Mouse (Mus musculus) granulocyte monocyte progenitor cell, adult 5-6 weeks (primary cell): ENCODE results near the gene Olfr1259. TPM values are rescaled to one million over a fixed set of nuclear protein-coding genes. Genes with fewer than 3 reads are reported as not detected.
"Not testable (repeated sequence)": the region's sequence is repeated elsewhere in the genome, so short reads cannot be mapped to it uniquely, and the experiment has no call there.

Experiments used
- ATAC-seq: replicated peaks from 2 replicates; pipeline ENCODE4 v1.8.0; 2016; ENCODE audit warnings: mild to moderate bottlenecking, moderate TSS enrichment, inconsistent platforms; ENCODE audit not compliant: poor library complexity, severe bottlenecking
- total RNA-seq, 2 experiments: library from RNA; stranded (forward) in 1 of 2; stranded (reverse) in 1 of 2; fragments of 200-712, 200-1000 nt in 1 of 2; fragments of >200 nt in 1 of 2; fragmentation: Nextera tagmentation in 1 of 2; gene quantifications; 2 replicates each; pipeline ENCODE4 v1.2.3; 2014 to 2017

The Olfr1259 gene
- not detected in 2 replicates for total RNA-seq (2014; fragmentation: Nextera tagmentation)
- total RNA-seq (2017): not detected in 2 replicates

DNA sequence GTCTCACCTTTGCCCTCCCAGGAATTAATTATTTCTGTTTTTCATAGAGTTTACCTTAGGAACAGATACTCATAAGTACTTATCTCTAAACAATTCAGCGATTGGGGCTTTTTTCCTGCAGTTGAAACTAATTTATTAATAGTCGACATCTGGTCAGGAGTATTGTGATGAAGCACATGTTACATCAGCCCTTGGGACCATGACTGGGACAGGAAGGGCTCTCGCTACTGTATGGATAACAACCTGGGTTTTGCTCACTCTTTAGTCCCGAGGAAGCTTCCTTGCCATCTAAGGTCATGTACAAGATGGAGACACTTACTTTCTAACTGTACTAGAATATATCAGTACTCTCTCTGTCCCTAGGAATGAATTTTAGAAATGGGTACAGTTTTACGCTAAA, at the start of gene Olfr1259:
Gene Olfr1259 (minus strand): TSS at position 101 of the 400 bp plus-strand sequence.
- ATAC-seq: no peak

GRCm38 (mm10) chr2:89990921-89991320, 42.5 kb upstream of the Olfr1259 start, which contains the start of gene Olfr1261:
Olfr1261 (plus strand) TSS chr2:89991221.
- no peak for ATAC-seq

- no peak for ATAC-seq
These were observed 29.2 kb upstream of the Olfr1259 start for GRCm38 (mm10) chr2:89977709-89978108.

GRCm38 (mm10) chr2:89974184-89974583, 25.7 kb upstream of the Olfr1259 start, which contains the start of gene Olfr1260:
Olfr1260 (plus strand) TSS chr2:89974340.
- ATAC-seq: no peak

DNA sequence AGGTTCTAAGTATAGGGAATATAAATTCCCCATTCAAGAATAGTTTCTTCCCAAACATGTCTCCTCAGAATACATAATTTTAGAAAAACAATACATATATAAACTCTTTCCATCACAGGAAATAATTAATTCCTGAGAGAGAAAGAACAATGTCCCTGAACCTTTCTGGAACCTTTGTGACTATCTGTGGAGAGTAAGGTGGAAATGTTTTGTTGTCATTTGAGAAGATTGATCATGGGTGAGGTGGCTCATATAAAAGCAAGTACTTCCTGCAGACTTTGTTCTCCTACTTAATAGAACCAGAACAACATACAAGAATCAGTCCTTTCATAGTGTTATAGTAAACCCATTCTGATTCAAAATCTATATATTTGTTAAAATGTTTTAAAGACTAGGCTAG, 21.5 kb downstream of the Olfr1259 start, which contains the start of gene Olfr1258:
Gene Olfr1258 (plus strand): TSS at position 301 of the 400 bp plus-strand sequence.
- ATAC-seq: no peak

DNA sequence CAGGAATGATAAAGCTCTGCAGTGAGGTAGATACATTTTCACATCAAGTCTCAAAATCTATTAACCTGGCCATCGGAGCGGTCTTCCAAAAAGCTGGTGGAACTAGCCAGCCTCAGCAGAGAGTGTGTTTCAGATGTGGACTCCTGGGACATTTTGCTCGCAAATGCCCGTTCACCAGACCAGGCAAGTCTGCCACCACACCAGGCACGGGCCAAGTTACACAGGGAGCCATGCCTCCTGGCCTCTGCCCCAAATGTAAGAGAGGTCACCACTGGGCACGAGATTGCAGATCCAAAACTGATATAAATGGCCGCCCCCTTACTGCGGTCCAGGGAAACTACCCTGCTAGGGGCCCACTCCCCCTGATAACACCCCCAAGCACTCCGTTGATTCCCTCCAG, 35.8 kb downstream of the Olfr1259 start:
- ATAC-seq: not testable (repeated sequence)

Other genes with a start within 250 kb of the Olfr1259 start
- gene Olfr1252, start 223.7 kb downstream of the Olfr1259 start, total RNA-seq (2014; fragmentation: Nextera tagmentation): not detected in 2 replicates
- not detected in 2 replicates for gene Olfr1252, start 223.7 kb downstream of the Olfr1259 start, total RNA-seq (2017)
- gene Olfr1253, start 191.6 kb downstream of the Olfr1259 start, total RNA-seq (2014; fragmentation: Nextera tagmentation): not detected in 2 replicates
- gene Olfr1253, start 191.6 kb downstream of the Olfr1259 start, total RNA-seq (2017): not detected in 2 replicates
- not detected in 2 replicates for gene Olfr1254, start 155.0 kb downstream of the Olfr1259 start, total RNA-seq (2014; fragmentation: Nextera tagmentation)
- gene Olfr1254, start 155.0 kb downstream of the Olfr1259 start, total RNA-seq (2017): not detected in 2 replicates
- gene Olfr1255, start 136.6 kb downstream of the Olfr1259 start, total RNA-seq (2014; fragmentation: Nextera tagmentation): not detected in 2 replicates
- not detected in 2 replicates for gene Olfr1255, start 136.6 kb downstream of the Olfr1259 start, total RNA-seq (2017)
- gene Olfr1256, start 107.1 kb downstream of the Olfr1259 start, total RNA-seq (2014; fragmentation: Nextera tagmentation): not detected in 2 replicates
- not detected in 2 replicates for gene Olfr1256, start 107.1 kb downstream of the Olfr1259 start, total RNA-seq (2017)
- not detected in 2 replicates for gene Olfr48, start 100.5 kb downstream of the Olfr1259 start, total RNA-seq (2014; fragmentation: Nextera tagmentation)
- gene Olfr48, start 100.5 kb downstream of the Olfr1259 start, total RNA-seq (2017): not detected in 2 replicates
- not detected in 2 replicates for gene Olfr1257, start 70.2 kb downstream of the Olfr1259 start, total RNA-seq (2014; fragmentation: Nextera tagmentation)
- gene Olfr1257, start 70.2 kb downstream of the Olfr1259 start, total RNA-seq (2017): not detected in 2 replicates
- not detected in 2 replicates for gene Olfr1258, start 21.4 kb downstream of the Olfr1259 start, total RNA-seq (2014; fragmentation: Nextera tagmentation)
- gene Olfr1258, start 21.4 kb downstream of the Olfr1259 start, total RNA-seq (2017): not detected in 2 replicates
- gene Olfr1260, start 25.7 kb upstream of the Olfr1259 start, total RNA-seq (2014; fragmentation: Nextera tagmentation): not detected in 2 replicates
- not detected in 2 replicates for gene Olfr1260, start 25.7 kb upstream of the Olfr1259 start, total RNA-seq (2017)
- gene Olfr1261, start 42.6 kb upstream of the Olfr1259 start, total RNA-seq (2014; fragmentation: Nextera tagmentation): not detected in 2 replicates
- gene Olfr1261, start 42.6 kb upstream of the Olfr1259 start, total RNA-seq (2017): not detected in 2 replicates
- gene Olfr1262, start 51.5 kb upstream of the Olfr1259 start, total RNA-seq (2014; fragmentation: Nextera tagmentation): not detected in 2 replicates
- gene Olfr1262, start 51.5 kb upstream of the Olfr1259 start, total RNA-seq (2017): not detected in 2 replicates
- not detected in 2 replicates for gene Olfr1263, start 63.5 kb upstream of the Olfr1259 start, total RNA-seq (2014; fragmentation: Nextera tagmentation)
- not detected in 2 replicates for gene Olfr1263, start 63.5 kb upstream of the Olfr1259 start, total RNA-seq (2017)
- gene Olfr1264, start 76.9 kb upstream of the Olfr1259 start, total RNA-seq (2014; fragmentation: Nextera tagmentation): not detected in 2 replicates
- not detected in 2 replicates for gene Olfr1264, start 76.9 kb upstream of the Olfr1259 start, total RNA-seq (2017)
- not detected in 2 replicates for gene Olfr1265, start 86.7 kb upstream of the Olfr1259 start, total RNA-seq (2014; fragmentation: Nextera tagmentation)
- gene Olfr1265, start 86.7 kb upstream of the Olfr1259 start, total RNA-seq (2017): not detected in 2 replicates
- not detected in 2 replicates for gene Olfr140, start 114.9 kb upstream of the Olfr1259 start, total RNA-seq (2014; fragmentation: Nextera tagmentation)
- not detected in 2 replicates for gene Olfr140, start 114.9 kb upstream of the Olfr1259 start, total RNA-seq (2017)
- not detected in 2 replicates for gene Olfr1269, start 172.7 kb upstream of the Olfr1259 start, total RNA-seq (2014; fragmentation: Nextera tagmentation)
- gene Olfr1269, start 172.7 kb upstream of the Olfr1259 start, total RNA-seq (2017): not detected in 2 replicates
- gene Olfr32, start 193.6 kb upstream of the Olfr1259 start, total RNA-seq (2014; fragmentation: Nextera tagmentation): not detected in 2 replicates
- not detected in 2 replicates for gene Olfr32, start 193.6 kb upstream of the Olfr1259 start, total RNA-seq (2017)
- gene Olfr1270, start 204.4 kb upstream of the Olfr1259 start, total RNA-seq (2014; fragmentation: Nextera tagmentation): not detected in 2 replicates
- not detected in 2 replicates for gene Olfr1270, start 204.4 kb upstream of the Olfr1259 start, total RNA-seq (2017)